Mouse (Mus musculus) left cerebral cortex, adult 2 months (tissue): Measurements from ENCODE around the gene Rhbdl1. TPM values are rescaled to one million over a fixed set of nuclear protein-coding genes. Genes with fewer than 3 reads are reported as not detected.
"Not testable (repeated sequence)": the region's sequence is repeated elsewhere in the genome, so short reads cannot be mapped to it uniquely, and the experiment has no call there.

Experiments used
- DNase-seq, 2 experiments: peaks; one replicate each; pipeline ENCODE4 v3.0.0; 2021 to 2022; ENCODE audit warnings: low spot score in 2 of 2, mixed read lengths in 1 of 2; ENCODE audit errors: extremely low spot score in 1 of 2
- H3K27ac ChIP-seq: fragments of 200-600 bp; 2 replicates; pipeline ENCODE4 v1.8.1; 2022
- H3K4me3 ChIP-seq: fragments of 200-600 bp; 2 replicates; pipeline ENCODE4 v1.8.1; 2022
- CTCF ChIP-seq: fragments of 200-600 bp; IDR thresholded peaks from 2 replicates; pipeline ENCODE4 v1.8.1; 2022; ENCODE audit warnings: antibody characterized with exemption, mild to moderate bottlenecking, moderate library complexity
- intact Hi-C: fragments of 180-260 bp; cut with DNase I; formaldehyde crosslinking; loops from one replicate; pipeline ENCODE4 v1.15.1; 2025
- total RNA-seq, 2 experiments: library from RNA; stranded (reverse); gene quantifications; 2 replicates each; pipeline ENCODE4 v1.2.3; 2021

The Rhbdl1 gene
- total RNA-seq, 2 experiments from 2014 or later, result 36.3 to 39.6 TPM

- no peak overlapping the region for H3K4me3 ChIP-seq
- no peak overlapping the region for H3K27ac ChIP-seq
- TF ChIP-seq CTCF, result no peak
- DNase-seq, result peak in 1 of 2 experiments; percentile 24
- intact Hi-C loops, result loop anchor here (5.0 kb wide), 1 partner anchor 39 kb away; the partner anchor contains the start of gene Rab40c
These were observed 41.6 kb upstream of the Rhbdl1 start for GRCm38 (mm10) chr17:25878611-25879180.

DNA sequence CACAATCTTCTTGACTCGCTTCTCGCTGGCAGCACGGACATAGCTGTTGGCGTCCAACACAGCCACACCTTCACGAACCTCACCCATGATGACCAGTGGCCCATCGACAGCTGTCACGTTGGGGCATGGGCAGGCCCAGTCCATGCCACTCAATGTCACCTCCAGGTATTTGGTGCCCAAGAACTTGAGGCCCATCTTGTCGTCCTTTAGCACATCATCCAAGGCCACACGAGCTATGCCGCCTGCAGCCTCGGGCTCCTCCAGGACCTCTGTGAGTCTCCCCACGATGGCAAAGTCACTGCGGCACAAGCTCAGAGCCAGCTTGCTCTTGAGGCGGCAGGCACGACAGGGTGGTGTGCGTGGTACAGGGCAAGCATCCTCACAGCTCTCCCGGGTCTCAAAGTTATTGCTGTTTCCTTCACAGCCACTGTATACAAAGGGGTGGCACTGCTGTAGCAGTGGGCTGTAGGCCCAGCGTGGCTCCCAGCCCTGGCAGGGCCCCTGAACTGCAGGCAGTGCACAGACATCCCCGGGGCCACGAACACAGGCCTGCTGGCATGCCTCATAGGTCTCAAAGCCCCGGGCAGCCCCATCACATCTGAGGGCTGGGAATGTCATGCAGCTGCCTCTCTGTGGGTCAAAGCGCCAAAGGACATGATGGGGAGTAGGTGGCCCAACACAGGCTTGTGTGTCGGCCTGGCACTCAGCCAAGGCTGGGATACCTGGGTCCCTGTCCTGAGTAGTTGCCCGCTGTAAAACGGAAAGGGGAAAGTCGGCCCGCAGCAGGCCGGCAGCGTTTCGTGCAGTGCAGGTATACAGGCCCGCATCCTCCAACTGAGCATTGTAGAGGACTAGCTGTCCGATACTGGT, 40.9 kb upstream of the Rhbdl1 start:
- no peak for TF ChIP-seq CTCF
- Histone ChIP-seq H3K27ac (no peak overlapping the region), H3K4me3 (no peak overlapping the region)
- intact Hi-C loops, result loop anchor here (5.0 kb wide), 1 partner anchor 39 kb away; the partner anchor contains the start of gene Rab40c
- DNase-seq, result no peak

DNA sequence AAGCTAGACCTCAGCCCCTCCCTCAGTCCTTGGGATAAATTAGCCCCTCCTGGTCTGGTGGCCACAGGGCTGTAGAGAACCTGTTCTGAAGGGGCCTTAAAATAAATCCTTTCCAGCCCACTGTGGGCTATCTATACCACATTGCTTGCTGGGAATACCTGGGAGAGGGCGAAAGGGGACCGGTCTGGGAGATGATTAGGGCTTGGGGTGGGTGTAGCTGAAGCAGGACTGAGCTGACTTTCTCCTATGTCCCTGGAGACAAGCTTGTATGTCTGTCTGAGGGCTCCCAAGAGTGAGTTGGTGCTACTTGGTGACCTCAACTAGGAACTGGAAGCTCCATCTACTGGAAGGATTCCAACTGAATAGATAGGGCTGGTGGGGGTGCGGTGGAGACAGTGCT, 39.9 kb upstream of the Rhbdl1 start:
- intact Hi-C loops, result loop anchor here (5.0 kb wide), 1 partner anchor 40 kb away; the partner anchor contains the start of gene Rab40c
- no peak for TF ChIP-seq CTCF
- Histone ChIP-seq H3K4me3 (no peak overlapping the region; the same call in 1 of the 2 replicates), H3K27ac (no peak overlapping the region)
- DNase-seq, result no peak

DNA sequence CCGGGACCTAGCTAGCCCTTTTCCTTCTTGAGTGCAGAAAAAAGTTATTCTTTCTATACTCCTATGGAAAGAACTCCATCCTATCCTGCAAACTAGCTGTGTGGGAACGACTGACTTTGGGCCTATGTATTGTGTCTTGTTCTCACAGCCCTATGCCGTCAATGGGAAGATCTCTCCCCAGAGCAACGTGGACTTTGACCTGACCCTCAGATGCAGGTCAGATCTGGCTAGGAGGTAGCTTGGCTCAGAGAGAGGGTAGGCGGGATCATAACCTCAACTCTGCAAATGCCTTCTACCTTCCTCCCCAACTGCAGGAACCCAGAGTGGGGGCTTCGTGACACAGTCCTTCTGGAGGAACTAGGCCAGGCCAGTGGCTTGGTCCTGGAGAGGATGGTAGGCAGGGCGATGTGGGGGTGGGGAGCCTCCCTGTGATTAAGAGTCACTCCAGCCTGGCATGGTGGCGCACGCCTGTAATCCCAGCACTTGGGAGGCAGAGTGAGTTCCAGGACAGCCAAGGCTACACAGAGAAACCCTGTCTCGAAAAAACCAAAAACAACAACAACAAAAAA, 39.3 kb upstream of the Rhbdl1 start:
- intact Hi-C loops, result loop anchor here (5.0 kb wide), 1 partner anchor 41 kb away; the partner anchor contains the start of gene Rab40c
- no peak for DNase-seq
- H3K4me3 ChIP-seq, result peak overlapping the region; percentile 77
- TF ChIP-seq CTCF, result no peak
- H3K27ac ChIP-seq, result peak overlapping the region; percentile 88

DNA sequence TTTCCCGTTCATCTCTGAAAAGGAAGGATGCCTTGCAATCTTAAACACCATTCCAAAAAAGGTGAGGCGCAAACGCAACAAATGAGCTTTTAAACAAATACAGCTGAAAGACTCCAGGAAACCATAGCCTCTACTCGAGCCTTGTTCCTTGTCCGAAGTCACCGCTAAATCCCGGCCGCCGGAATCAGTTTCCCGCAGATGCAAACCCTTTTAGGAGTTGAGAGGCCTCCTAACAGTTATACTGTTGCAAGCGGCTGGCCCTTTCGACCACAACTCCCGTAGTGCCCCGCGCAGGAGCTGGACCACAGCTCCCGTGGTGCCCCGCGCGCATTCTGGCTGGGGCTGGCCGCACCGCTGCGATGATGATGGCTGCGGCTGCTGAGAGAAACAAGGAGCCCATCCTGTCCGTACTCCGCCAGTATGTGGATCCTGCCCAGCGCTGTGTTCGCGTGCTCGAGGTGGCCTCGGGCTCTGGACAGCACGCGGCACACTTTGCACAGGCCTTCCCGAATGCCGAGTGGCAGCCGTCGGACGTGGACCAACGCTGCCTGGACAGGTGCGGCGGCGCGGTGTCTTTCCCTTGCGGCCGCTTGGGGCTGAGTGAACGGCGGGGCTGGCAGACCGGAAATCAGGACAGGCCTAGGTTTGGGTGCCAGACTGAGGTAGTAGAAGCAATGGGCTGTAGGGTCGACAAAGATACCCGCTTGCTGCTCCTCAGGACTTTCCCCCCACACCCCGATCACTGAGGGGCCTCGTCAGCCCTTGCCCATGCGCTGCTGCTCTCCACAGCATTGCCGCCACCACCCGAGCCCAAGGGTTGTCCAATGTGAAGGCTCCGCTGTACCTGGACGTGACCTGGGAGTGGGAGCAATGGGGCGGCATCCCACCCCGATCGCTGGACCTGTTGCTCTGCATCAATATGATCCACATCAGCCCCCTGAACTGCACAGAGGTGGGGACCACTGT, 38.4 kb upstream of the Rhbdl1 start:
- peak overlapping the region; percentile 88 for H3K27ac ChIP-seq
- H3K4me3 ChIP-seq, result peak overlapping the region; percentile 77
- intact Hi-C loops, result loop anchor here (5.0 kb wide), 1 partner anchor 42 kb away; the partner anchor contains the start of gene Rab40c
- TF ChIP-seq CTCF, result peak; percentile 15; the same call in 1 of the 2 replicates
- DNase-seq, result peak; percentile 90

GRCm38 (mm10) chr17:25874721-25875170, 37.7 kb upstream of the Rhbdl1 start, which contains the start of gene Mettl26:
Gene Mettl26, plus strand, starts transcription at chr17:25875074.
- intact Hi-C loops, result loop anchor here (5.0 kb wide), 1 partner anchor 43 kb away; the partner anchor contains the start of gene Rab40c
- peak; percentile 93 to 99 for DNase-seq
- Histone ChIP-seq H3K4me3 (peak within 1 kb of the TSS; percentile 77), H3K27ac (peak within 1 kb of the TSS; percentile 88)
- TF ChIP-seq CTCF, result peak; percentile 18

DNA sequence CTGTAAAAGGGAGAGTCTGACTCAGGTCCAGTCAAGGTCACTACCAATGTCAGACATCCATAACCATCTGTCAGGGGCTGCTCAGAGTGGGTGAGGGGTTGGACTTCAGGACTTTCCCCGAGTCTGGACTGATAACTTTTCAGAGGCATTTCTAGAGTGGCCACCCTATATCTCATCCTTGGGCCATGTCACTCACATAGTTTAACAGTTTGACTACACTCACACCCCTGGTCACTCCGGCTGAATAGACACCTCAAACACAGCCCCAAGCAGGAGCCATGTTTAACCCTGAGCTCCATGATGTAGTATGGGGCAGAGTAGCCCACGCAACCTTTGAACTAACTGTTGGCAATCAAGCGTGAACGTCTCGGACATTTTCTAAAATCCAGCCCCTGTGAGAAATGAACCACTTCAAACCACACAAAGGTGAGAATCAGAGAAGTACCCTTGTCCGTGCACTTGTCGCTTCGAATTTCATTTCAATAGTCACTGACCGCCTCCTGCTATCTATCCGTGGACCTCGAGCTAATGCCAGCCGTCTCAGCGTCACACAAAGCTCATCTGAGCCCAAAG, 37.1 kb upstream of the Rhbdl1 start:
- DNase-seq, result no peak
- Histone ChIP-seq H3K4me3 (peak overlapping the region; percentile 77), H3K27ac (peak overlapping the region; percentile 88)
- intact Hi-C loops, result no loop called here
- no peak for TF ChIP-seq CTCF

DNA sequence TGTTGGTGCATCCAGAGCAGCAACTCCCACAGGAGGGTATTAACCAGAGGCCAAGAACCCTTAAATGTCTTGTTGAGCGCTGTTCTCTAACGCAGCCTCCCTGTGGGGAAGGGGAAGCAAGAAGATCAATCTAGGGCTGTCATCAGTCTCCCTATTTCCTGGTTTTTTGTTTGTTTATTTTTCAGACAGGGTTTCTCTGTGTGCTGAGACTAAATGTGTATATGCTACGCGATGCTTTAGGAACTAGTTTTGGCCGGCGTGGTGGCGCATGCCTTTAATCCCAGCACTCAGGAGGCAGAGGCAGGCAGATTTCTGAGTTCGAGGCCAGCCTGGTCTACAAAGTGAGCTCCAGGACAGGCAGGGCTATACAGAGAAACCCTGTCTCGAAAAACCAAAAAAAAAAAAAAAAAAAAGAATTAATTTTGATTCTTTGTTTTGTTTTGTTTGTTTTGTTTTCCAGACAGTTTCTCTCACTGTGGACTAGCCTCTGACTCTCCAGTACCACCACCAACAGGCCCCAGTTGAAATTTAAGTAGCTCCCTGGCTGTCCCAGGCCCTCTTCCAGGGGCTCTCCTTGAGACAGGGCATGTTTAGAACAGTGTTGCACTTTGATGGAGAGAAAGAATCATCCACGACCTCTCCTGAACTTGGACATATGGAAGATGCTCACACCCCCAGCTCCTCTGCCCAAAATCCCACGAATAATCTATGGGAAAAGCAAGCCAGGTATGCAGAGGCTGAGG, 36.5 kb upstream of the Rhbdl1 start:
- Histone ChIP-seq H3K4me3 (no peak overlapping the region; the same call in 1 of the 2 replicates), H3K27ac (peak overlapping the region; percentile 88; the same call in 1 of the 2 replicates)
- intact Hi-C loops, result no loop called here
- no peak for TF ChIP-seq CTCF
- no peak for DNase-seq

GRCm38 (mm10) chr17:25872676-25873075, 35.6 kb upstream of the Rhbdl1 start:
- no peak for TF ChIP-seq CTCF
- intact Hi-C loops, result no loop called here

GRCm38 (mm10) chr17:25871566-25871965, 34.5 kb upstream of the Rhbdl1 start:
- H3K27ac ChIP-seq, DNase-seq, intact Hi-C loops, H3K4me3 ChIP-seq: not testable (repeated sequence)

More at GRCm38 (mm10) chr17:25872676-25873075, 35.6 kb upstream of the Rhbdl1 start:
- DNase-seq, result no peak
- H3K4me3 ChIP-seq, result no peak overlapping the region
- H3K27ac ChIP-seq, result no peak overlapping the region
